In the genomic region with DNA sequence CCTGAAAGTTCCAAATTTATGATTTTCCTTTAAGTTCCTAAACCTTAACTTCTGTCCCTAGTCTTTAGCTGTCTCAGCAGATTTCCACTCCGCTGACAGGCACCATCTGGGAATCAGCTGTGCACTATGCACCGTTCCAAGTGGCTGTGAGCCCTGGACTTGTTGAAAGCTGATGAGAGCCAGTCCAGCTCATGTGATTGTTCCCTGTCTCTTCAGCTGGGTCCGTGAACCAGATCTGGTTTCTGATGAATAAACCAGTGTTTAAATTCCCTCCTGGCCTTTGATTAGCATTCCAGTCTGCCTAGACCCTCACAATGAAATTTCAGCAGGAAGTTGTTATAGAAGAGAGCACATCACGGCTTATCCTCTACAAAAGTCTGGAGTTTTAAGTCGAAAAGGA, we compare ENCODE assay signal across 9 mouse cellular contexts. TPM values are rescaled to one million over a fixed set of nuclear protein-coding genes. Genes with fewer than 3 reads are reported as not detected.
DNase-seq lines count a peak whose midpoint lies in the region; ATAC-seq lines count a peak whose summit lies in the region.
"Had no signal": no experiment of that assay in that cellular context is flagged by ENCODE, and none has a peak within 500 bp of the region (broad histone marks: within the 10 kb centered on the region; RNA-seq: fewer than 3 reads in every experiment).

No protein-coding gene starts in this region.

- no peaks in the 10 kb centered on the region for H3K27me3 ChIP-seq in forebrain, embryonic 15.5 days
- H3K27me3 ChIP-seq in forebrain, embryonic 12.5 days = no peaks in the 10 kb centered on the region
- H3K27me3 ChIP-seq in hindbrain, embryonic 16.5 days (replicated peaks; ENCODE audit: control insufficient read depth, insufficient read depth, low read length) = no peaks in the 10 kb centered on the region
- H3K27me3 ChIP-seq in lung, embryonic 16.5 days (ENCODE audit: control insufficient read depth, insufficient read depth, low read depth, low read length) = no peaks in the 10 kb centered on the region

- H3K9ac ChIP-seq in forebrain, embryonic 15.5 days (replicated peaks) = no peak overlapping the region
- H3K9ac ChIP-seq in forebrain, embryonic 12.5 days = no peak overlapping the region
- no peak overlapping the region for H3K9ac ChIP-seq in hindbrain, embryonic 16.5 days (ENCODE audit: low read depth, low read length)
- no peak overlapping the region for H3K9ac ChIP-seq in lung, embryonic 16.5 days (ENCODE audit: low read length)

- H3K27ac ChIP-seq in forebrain, embryonic 15.5 days (replicated peaks) = 0 out of 2 replicates have a peak overlapping the region, but pooled peaks have one; percentile 26
- H3K27ac ChIP-seq in forebrain, embryonic 12.5 days = no peak overlapping the region
- H3K27ac ChIP-seq in hindbrain, embryonic 16.5 days (ENCODE audit: low read depth, low read length) = no peak overlapping the region
- H3K27ac ChIP-seq in lung, embryonic 16.5 days (ENCODE audit: low read length) = no peak overlapping the region

- peaks cover 19% of the 10 kb centered on the region for H3K4me1 ChIP-seq in forebrain, embryonic 15.5 days
- H3K4me1 ChIP-seq in forebrain, embryonic 12.5 days = no peaks in the 10 kb centered on the region
- no peaks in the 10 kb centered on the region for H3K4me1 ChIP-seq in hindbrain, embryonic 16.5 days (ENCODE audit: control insufficient read depth, insufficient read depth, low read depth, low read length)
- H3K4me1 ChIP-seq in lung, embryonic 16.5 days (replicated peaks; ENCODE audit: control insufficient read depth, insufficient read depth, low read length) = peaks cover 7% of the 10 kb centered on the region; the same call in 1 of the 2 replicates

- H3K9me3 ChIP-seq in forebrain, embryonic 15.5 days = no peaks in the 10 kb centered on the region
- H3K9me3 ChIP-seq in forebrain, embryonic 12.5 days = no peaks in the 10 kb centered on the region
- no peaks in the 10 kb centered on the region for H3K9me3 ChIP-seq in hindbrain, embryonic 16.5 days (ENCODE audit: control insufficient read depth, low read length)
- no peaks in the 10 kb centered on the region for H3K9me3 ChIP-seq in lung, embryonic 16.5 days (ENCODE audit: control insufficient read depth, low read length)

- H3K36me3 ChIP-seq in forebrain, embryonic 15.5 days = no peaks in the 10 kb centered on the region
- no peaks in the 10 kb centered on the region for H3K36me3 ChIP-seq in forebrain, embryonic 12.5 days (replicated peaks)
- no peaks in the 10 kb centered on the region for H3K36me3 ChIP-seq in hindbrain, embryonic 16.5 days (ENCODE audit: control insufficient read depth, insufficient read depth, low read length)
- H3K36me3 ChIP-seq in lung, embryonic 16.5 days (ENCODE audit: control insufficient read depth, insufficient read depth, low read length) = no peaks in the 10 kb centered on the region

- no peak overlapping the region for H3K4me2 ChIP-seq in forebrain, embryonic 15.5 days (replicated peaks)
- H3K4me2 ChIP-seq in forebrain, embryonic 12.5 days = no peak overlapping the region
- H3K4me2 ChIP-seq in hindbrain, embryonic 16.5 days (ENCODE audit: low read length) = no peak overlapping the region
- no peak overlapping the region for H3K4me2 ChIP-seq in lung, embryonic 16.5 days (ENCODE audit: low read depth, low read length)

- WGBS in forebrain, embryonic 15.5 days = 27% methylated on average over 5 of the region's 5 CpGs
- WGBS in forebrain, embryonic 12.5 days = 49% methylated on average over 5 of the region's 5 CpGs
- 43% methylated on average over 5 of the region's 5 CpGs for WGBS in hindbrain, embryonic 16.5 days
- 31% methylated on average over 5 of the region's 5 CpGs for WGBS in lung, embryonic 16.5 days

- H3K4me3 ChIP-seq in forebrain, embryonic 15.5 days = no peak overlapping the region
- H3K4me3 ChIP-seq in forebrain, embryonic 12.5 days (replicated peaks) = no peak overlapping the region
- no peak overlapping the region for H3K4me3 ChIP-seq in hindbrain, embryonic 16.5 days (ENCODE audit: low read length)
- no peak overlapping the region for H3K4me3 ChIP-seq in lung, embryonic 16.5 days (ENCODE audit: low read length)

- peak; percentile 11 for DNase-seq in cerebellum, adult 11 months
- peak; percentile 63 for DNase-seq in gastrocnemius, postnatal 25 days
- no peak for DNase-seq in liver

- peak; percentile 97 for ATAC-seq in forebrain, embryonic 15.5 days (replicated peaks)
- no peak for ATAC-seq in forebrain, embryonic 12.5 days (ENCODE audit: low FRiP score)
- peak; percentile 85 for ATAC-seq in hindbrain, embryonic 16.5 days
- ATAC-seq in lung, embryonic 16.5 days (ENCODE audit: low read depth) = peak; percentile 95
- no peak for ATAC-seq in megakaryocyte progenitor cell, adult 5-6 weeks (replicated peaks; ENCODE audit: poor library complexity)

RNA-seq across cellular contexts. Expression of a gene that starts 28.3 kb away (rescaled TPM):
- polyA plus RNA-seq in forebrain, embryonic 15.5 days (2015; fragmentation: Nextera tagmentation; extraction: Ambion mirVana) = 4.1 and 5.4 TPM in 2 replicates
- polyA plus RNA-seq in forebrain, embryonic 12.5 days (2016; fragmentation: Nextera tagmentation; extraction: Ambion mirVana) = 4.7 and 6.5 TPM in 2 replicates
- 1 to 10 TPM; 1.5 to 2.2 TPM for total RNA-seq in gastrocnemius, postnatal 25 days (2021)
- polyA plus RNA-seq in hindbrain, embryonic 16.5 days (2015; fragmentation: Nextera tagmentation; extraction: Ambion mirVana) = 15.3 and 16.3 TPM in 2 replicates
- polyA plus RNA-seq in lung, embryonic 16.5 days (2015; fragmentation: Nextera tagmentation; extraction: Ambion mirVana) = 51.9 and 53.4 TPM in 2 replicates
- 0.42 and 1.1 TPM in 2 replicates for total RNA-seq in megakaryocyte progenitor cell, adult 5-6 weeks (2015)
- 1.3 and 1.4 TPM in 2 replicates for total RNA-seq in megakaryocyte progenitor cell, adult 5-6 weeks (2017)

RNA-seq across cellular contexts. Expression of a gene that starts 30.0 kb away (rescaled TPM):
- polyA plus RNA-seq in forebrain, embryonic 15.5 days (2015; fragmentation: Nextera tagmentation; extraction: Ambion mirVana) = 0.19 and 0.23 TPM in 2 replicates
- 0.17 and 0.22 TPM in 2 replicates for polyA plus RNA-seq in forebrain, embryonic 12.5 days (2016; fragmentation: Nextera tagmentation; extraction: Ambion mirVana)
- not detected for total RNA-seq in gastrocnemius, postnatal 25 days (2021)
- polyA plus RNA-seq in hindbrain, embryonic 16.5 days (2015; fragmentation: Nextera tagmentation; extraction: Ambion mirVana) = 0.48 and 0.55 TPM in 2 replicates
- not detected in 2 replicates for polyA plus RNA-seq in lung, embryonic 16.5 days (2015; fragmentation: Nextera tagmentation; extraction: Ambion mirVana)
- not detected in 2 replicates for total RNA-seq in megakaryocyte progenitor cell, adult 5-6 weeks (2015)
- total RNA-seq in megakaryocyte progenitor cell, adult 5-6 weeks (2017) = not detected in 2 replicates
- polyA plus RNA-seq: cerebellum, adult 2 months had no signal

Comparison
In these comparisons a context has a peak if more than half of its experiments do, and no peak if none do; other contexts are left out.
1. ATAC-seq: peak in forebrain, embryonic 15.5 days (single experiment), hindbrain, embryonic 16.5 days (single experiment) and lung, embryonic 16.5 days (single experiment); none in forebrain, embryonic 12.5 days (single experiment) and megakaryocyte progenitor cell, adult 5-6 weeks (single experiment).